ENCODE assay signal across 8 mouse cellular contexts in genomic region chr4:141069731-141070130, GRCm38 (mm10). TPM values are rescaled to one million over a fixed set of nuclear protein-coding genes. Genes with fewer than 3 reads are reported as not detected.
A peak's percentile ranks its signal among the peaks of the same experiment; 100 is the strongest.
DNase-seq lines count a peak whose midpoint lies in the region; ATAC-seq and TF ChIP-seq lines count a peak whose summit lies in the region.

No protein-coding gene starts in this region.

- no peak overlapping the region for H3K9ac ChIP-seq in kidney, embryonic 15.5 days
- no peak overlapping the region for H3K9ac ChIP-seq in CH12.LX (ENCODE audit: insufficient read depth, low read depth)
- H3K9ac ChIP-seq in liver, embryonic 13.5 days, result 0 out of 2 replicates have a peak overlapping the region, but pooled peaks have one; percentile 12

- no peaks in the 10 kb centered on the region for H3K9me3 ChIP-seq in kidney, embryonic 15.5 days (replicated peaks)
- no peaks in the 10 kb centered on the region for H3K9me3 ChIP-seq in CH12.LX (replicated peaks; ENCODE audit: low read length)
- H3K9me3 ChIP-seq in liver, embryonic 13.5 days (replicated peaks), result no peaks in the 10 kb centered on the region

- H3K4me2 ChIP-seq in kidney, embryonic 15.5 days, result no peak overlapping the region
- no peak overlapping the region for H3K4me2 ChIP-seq in CH12.LX (ENCODE audit: insufficient read depth, low read depth, poor library complexity, severe bottlenecking)
- H3K4me2 ChIP-seq in liver, embryonic 13.5 days, result 0 out of 2 replicates have a peak overlapping the region, but pooled peaks have one; percentile 43

- dilution Hi-C loops in CH12.LX (cut with MboI; ENCODE audit: extremely low pct_ligation_motif_present, extremely low pct_unique_long_range_greater_than_20kb, low sequenced_read_pairs), result no loop called here

- peak; percentile 74 to 96 for TF ChIP-seq CTCF in CH12.LX (conservative IDR thresholded peaks at IDR 0.05 in 1 of 2, IDR thresholded peaks at IDR 0.05 in 1 of 2; ENCODE audit: low read depth in 2 of 2, low read length in 2 of 2)

- DNase-seq in kidney, adult 11 months, result peak; percentile 64
- DNase-seq in CH12.LX (ENCODE audit: extremely low read depth), result peak; percentile 59
- DNase-seq in cerebellum, adult 9-10 months, result peak; percentile 80
- peak; percentile 61 to 78 for DNase-seq in heart, postnatal 10 days
- no peak for DNase-seq in liver, embryonic 13.5 days
- DNase-seq in urinary bladder, adult 2 months (ENCODE audit: low spot score), result no peak

- in situ Hi-C loops in CH12.LX (cut with MboI; ENCODE audit: low pct_ligation_motif_present, low pct_unique_long_range_greater_than_20kb, low sequenced_read_pairs), result no loop called here

- no peak overlapping the region for H3K27ac ChIP-seq in kidney, embryonic 15.5 days
- no peak overlapping the region for H3K27ac ChIP-seq in CH12.LX (ENCODE audit: insufficient read depth, low read depth)
- H3K27ac ChIP-seq in liver, embryonic 13.5 days, result peak overlapping the region; percentile 83

- TF ChIP-seq RAD21 in CH12.LX (IDR thresholded peaks at IDR 0.05; ENCODE audit: low read depth, low read length), result no peak; the same call in none of the 2 replicates

- ATAC-seq in kidney, embryonic 15.5 days (replicated peaks; ENCODE audit: low FRiP score), result no peak
- no peak for ATAC-seq in liver, embryonic 13.5 days (ENCODE audit: low read depth)
- ATAC-seq in neutrophil, adult 5-6 weeks (ENCODE audit: extremely low read depth, insufficient number of reproducible peaks, low FRiP score, poor library complexity, severe bottlenecking), result peak; percentile 40; the same call in 1 of the 2 replicates

- 0 out of 2 replicates have a peak, but pooled peaks cover 2% of the 10 kb centered on the region for H3K79me2 ChIP-seq in CH12.LX (replicated peaks; ENCODE audit: control insufficient read depth, extremely low read depth, insufficient read depth, poor library complexity, severe bottlenecking)

- H3K27me3 ChIP-seq in kidney, embryonic 15.5 days, result no peaks in the 10 kb centered on the region
- H3K27me3 ChIP-seq in CH12.LX (replicated peaks), result no peaks in the 10 kb centered on the region
- H3K27me3 ChIP-seq in liver, embryonic 13.5 days, result no peaks in the 10 kb centered on the region

- no peak overlapping the region for H3K4me3 ChIP-seq in kidney, embryonic 15.5 days (replicated peaks)
- no peak overlapping the region for H3K4me3 ChIP-seq in CH12.LX (replicated peaks in 1 of 3; ENCODE audit: low read depth in 2 of 3, low read length in 2 of 3, poor library complexity in 1 of 3)
- no peak overlapping the region for H3K4me3 ChIP-seq in liver, embryonic 13.5 days (replicated peaks)

- no peaks in the 10 kb centered on the region for H3K4me1 ChIP-seq in kidney, embryonic 15.5 days
- H3K4me1 ChIP-seq in CH12.LX (ENCODE audit: control insufficient read depth in 1 of 2, insufficient read depth in 2 of 2), result peaks cover 0 to 6% of the 10 kb centered on the region in 2 experiments; a peak in 1 of 4 replicates
- H3K4me1 ChIP-seq in liver, embryonic 13.5 days (replicated peaks), result peaks cover 75% of the 10 kb centered on the region

- TF ChIP-seq EP300 in CH12.LX (IDR thresholded peaks at IDR 0.05; ENCODE audit: low read length), result no peak

- H3K36me3 ChIP-seq in kidney, embryonic 15.5 days, result peaks cover 92% of the 10 kb centered on the region
- H3K36me3 ChIP-seq in CH12.LX (replicated peaks in 1 of 2; ENCODE audit: control insufficient read depth in 1 of 2, insufficient read depth in 1 of 2, low read length in 1 of 2), result peaks cover 88 to 96% of the 10 kb centered on the region in 2 experiments
- H3K36me3 ChIP-seq in liver, embryonic 13.5 days, result peaks cover 98% of the 10 kb centered on the region

- TF ChIP-seq POLR2A in CH12.LX (IDR thresholded peaks at IDR 0.05; ENCODE audit: low read depth, low read length), result no peak

- intact Hi-C loops in heart, postnatal 10 days (cut with DNase I), result no loop called here

- 66% methylated on average over 4 of the region's 4 CpGs for WGBS in kidney, embryonic 15.5 days
- WGBS in liver, embryonic 13.5 days (ENCODE audit: insufficient replicate concordance), result 49% methylated on average over 4 of the region's 4 CpGs

TF ChIP-seq in CH12.LX, 34 proteins besides CTCF, POLR2A, EP300 and RAD21:
- TF ChIP-seq SIN3A (IDR thresholded peaks at IDR 0.05; ENCODE audit: low read length) (no peak), SMC3 (IDR thresholded peaks at IDR 0.05; ENCODE audit: low read depth, low read length) (peak; percentile 39)

RNA-seq across cellular contexts. Expression of gene Necap2, which starts 8.4 kb away (rescaled TPM):
- polyA plus RNA-seq in kidney, embryonic 15.5 days (2015; fragmentation: Nextera tagmentation; extraction: Ambion mirVana), result 80.0 and 89.4 TPM in 2 replicates
- total RNA-seq in CH12.LX (2012; rRNA removed) (32.6 and 38.9 TPM in 2 replicates), CH12.LX (2014; rRNA removed) (34.8 and 41.0 TPM in 2 replicates)
- polyA plus RNA-seq in CH12.LX (2012; ENCODE audit: insufficient read length, low read depth), result 41.7 and 45.1 TPM in 2 replicates
- total RNA-seq in heart, postnatal 10 days (2021), result 10 to 100 TPM; 33.3 to 34.3 TPM
- 119 TPM in 2 replicates for polyA plus RNA-seq in liver, embryonic 13.5 days (2015; fragmentation: Nextera tagmentation; extraction: Ambion mirVana)
- 104 and 117 TPM in 2 replicates for total RNA-seq in neutrophil, adult 5-6 weeks (2017)
- 65.9 and 77.0 TPM in 2 replicates for polyA plus RNA-seq in urinary bladder, adult 2 months (2012; rRNA removed)

RNA-seq across cellular contexts. Expression of gene Crocc, which starts 9.4 kb away (rescaled TPM):
- 8.5 and 9.5 TPM in 2 replicates for polyA plus RNA-seq in kidney, embryonic 15.5 days (2015; fragmentation: Nextera tagmentation; extraction: Ambion mirVana)
- total RNA-seq in CH12.LX (2012; rRNA removed), result 5.9 and 8.3 TPM in 2 replicates
- total RNA-seq in CH12.LX (2014; rRNA removed), result 3.5 and 4.3 TPM in 2 replicates
- polyA plus RNA-seq in CH12.LX (2012; ENCODE audit: insufficient read length, low read depth), result 4.8 and 8.6 TPM in 2 replicates
- 1 to 10 TPM; 7.0 to 7.4 TPM for total RNA-seq in heart, postnatal 10 days (2021)
- 0.48 and 0.59 TPM in 2 replicates for polyA plus RNA-seq in liver, embryonic 13.5 days (2015; fragmentation: Nextera tagmentation; extraction: Ambion mirVana)
- total RNA-seq in neutrophil, adult 5-6 weeks (2017), result 6.5 and 6.8 TPM in 2 replicates
- polyA plus RNA-seq in urinary bladder, adult 2 months (2012; rRNA removed), result 27.0 and 30.8 TPM in 2 replicates

RNA-seq across cellular contexts. Expression of gene Spata21, which starts 18.4 kb away (rescaled TPM):
- 0.50 and 0.64 TPM in 2 replicates for polyA plus RNA-seq in kidney, embryonic 15.5 days (2015; fragmentation: Nextera tagmentation; extraction: Ambion mirVana)
- total RNA-seq in CH12.LX (2012; rRNA removed) (not detected in 2 replicates), CH12.LX (2014; rRNA removed) (not detected in 2 replicates)
- polyA plus RNA-seq in CH12.LX (2012; ENCODE audit: insufficient read length, low read depth), result not detected in 2 replicates
- total RNA-seq in heart, postnatal 10 days (2021), result not detected
- polyA plus RNA-seq in liver, embryonic 13.5 days (2015; fragmentation: Nextera tagmentation; extraction: Ambion mirVana), result 0.13 TPM in 1 of 2 replicates, not detected in the other
- not detected in 2 replicates for total RNA-seq in neutrophil, adult 5-6 weeks (2017)
- not detected in 2 replicates for polyA plus RNA-seq in urinary bladder, adult 2 months (2012; rRNA removed)

RNA-seq across cellular contexts. Expression of gene Mfap2, which starts 59.5 kb away (rescaled TPM):
- polyA plus RNA-seq in kidney, embryonic 15.5 days (2015; fragmentation: Nextera tagmentation; extraction: Ambion mirVana), result 340 and 433 TPM in 2 replicates
- total RNA-seq in CH12.LX (2012; rRNA removed), result not detected in 2 replicates
- total RNA-seq in CH12.LX (2014; rRNA removed), result not detected in 2 replicates
- polyA plus RNA-seq in CH12.LX (2012; ENCODE audit: insufficient read length, low read depth), result not detected in 2 replicates
- 10 to 100 TPM; 47.6 to 53.7 TPM for total RNA-seq in heart, postnatal 10 days (2021)
- polyA plus RNA-seq in liver, embryonic 13.5 days (2015; fragmentation: Nextera tagmentation; extraction: Ambion mirVana), result 21.8 and 22.5 TPM in 2 replicates
- not detected in 2 replicates for total RNA-seq in neutrophil, adult 5-6 weeks (2017)
- 37.6 and 37.9 TPM in 2 replicates for polyA plus RNA-seq in urinary bladder, adult 2 months (2012; rRNA removed)

Comparison
In these comparisons a context has a peak if more than half of its experiments do, and no peak if none do; other contexts are left out.
1. DNase-seq: peak in kidney, adult 11 months (single experiment), CH12.LX (single experiment), cerebellum, adult 9-10 months (single experiment) and heart, postnatal 10 days (2 of 2); none in liver, embryonic 13.5 days (single experiment) and urinary bladder, adult 2 months (single experiment).